Mouse (Mus musculus) kidney, postnatal 0 days (tissue): Measurements from ENCODE around the gene Oard1. TPM values are rescaled to one million over a fixed set of nuclear protein-coding genes. Genes with fewer than 3 reads are reported as not detected.
A peak's percentile ranks its signal among the peaks of the same experiment; 100 is the strongest.

ENCODE experiments used
- ATAC-seq: fragments of 200-750 bp; cut with Nextera tagmentation; replicated peaks from 2 replicates; pipeline ENCODE4 v1.8.0; 2017; ENCODE audit warnings: low read depth, moderate number of reproducible peaks, moderate TSS enrichment, moderate library complexity; ENCODE audit not compliant: low FRiP score
- DNase-seq: peaks from one replicate; pipeline ENCODE4 v3.0.0-alpha.2; 2016; ENCODE audit warnings: low spot score
- H3K27ac ChIP-seq: fragments of 300-500 bp; sonication (generic); 2 replicates; pipeline ENCODE4 v1.5.1; 2014; ENCODE audit warnings: mild to moderate bottlenecking
- H3K27me3 ChIP-seq: fragments of 300-500 bp; sonication (generic); 2 replicates; pipeline ENCODE4 v1.6.1; 2014; ENCODE audit warnings: low read length, mixed read lengths; ENCODE audit not compliant: insufficient read depth
- H3K36me3 ChIP-seq: fragments of 300-500 bp; sonication (generic); 2 replicates; pipeline ENCODE4 v1.6.1; 2014; ENCODE audit warnings: low read length, mixed read lengths; ENCODE audit not compliant: insufficient read depth
- H3K4me1 ChIP-seq: fragments of 300-500 bp; sonication (generic); replicated peaks from 2 replicates; pipeline ENCODE4 v1.6.1; 2014; ENCODE audit warnings: antibody characterized with exemption, low read length, mixed read lengths; ENCODE audit not compliant: insufficient read depth
- H3K4me2 ChIP-seq: fragments of 300-500 bp; sonication (generic); 2 replicates; pipeline ENCODE4 v1.6.1; 2014; ENCODE audit warnings: mild to moderate bottlenecking, low read length, moderate library complexity, mixed read lengths
- H3K4me3 ChIP-seq: fragments of 300-500 bp; sonication (generic); replicated peaks from 2 replicates; pipeline ENCODE4 v1.5.1; 2014; ENCODE audit warnings: low read depth, low read length
- H3K9ac ChIP-seq: fragments of 300-500 bp; sonication (generic); 2 replicates; pipeline ENCODE4 v1.6.1; 2014; ENCODE audit warnings: low read depth, low read length
- H3K9me3 ChIP-seq: fragments of 300-500 bp; sonication (generic); replicated peaks from 2 replicates; pipeline ENCODE4 v1.6.1; 2016; ENCODE audit warnings: low read length, inconsistent platforms, mixed read lengths
- CTCF ChIP-seq: IDR thresholded peaks from 2 replicates; pipeline ENCODE4 v1.5.1; 2016; ENCODE audit warnings: antibody characterized with exemption, low read depth, mild to moderate bottlenecking, moderate library complexity
- WGBS: fragments of 180-500 bp; shearing (Covaris S2); extraction: QIAGEN DNeasy Blood & Tissue Kit; methylation state at CpG from one replicate; pipeline ENCODE4 v1.1.7; 2014; 5-methylcytosine and 5-hydroxymethylcytosine counted together
- polyA plus RNA-seq: library from polyadenylated mRNA; unstranded; fragments of >200 nt; fragmentation: Nextera tagmentation; extraction: Ambion mirVana; gene quantifications from 2 replicates; pipeline ENCODE4 v1.2.1, GENCODE M21; 2015

Oard1 gene
- polyA plus RNA-seq, 1 experiment from 2014 or later: 82.6 TPM

GRCm38 (mm10) chr17:48407154-48407553 lies 2.7 kb upstream of the Oard1 start:
- Histone ChIP-seq H3K27ac (no peak overlapping the region), H3K4me3 (no peak overlapping the region), H3K4me2 (no peak overlapping the region), H3K9ac (no peak overlapping the region), H3K9me3 (no peaks in the 10 kb centered on the region), H3K4me1 (peaks cover 12% of the 10 kb centered on the region), H3K36me3 (0 out of 2 replicates have a peak, but pooled peaks cover 3% of the 10 kb centered on the region), H3K27me3 (no peaks in the 10 kb centered on the region)
- TF ChIP-seq CTCF: no peak
- ATAC-seq: no peak
- 81% methylated on average over 4 of the region's 4 CpGs for WGBS
- DNase-seq: no peak

- H3K4me1 ChIP-seq: peaks cover 12% of the 10 kb centered on the region
- H3K27ac ChIP-seq: peak overlapping the region; percentile 98
- DNase-seq (no peak), ATAC-seq (no peak)
- H3K4me3 ChIP-seq: peak overlapping the region; percentile 57
- 0 out of 2 replicates have a peak, but pooled peaks cover 9% of the 10 kb centered on the region for H3K36me3 ChIP-seq
- H3K4me2 ChIP-seq: peak overlapping the region; percentile 66
- H3K9me3 ChIP-seq: no peaks in the 10 kb centered on the region
- no peak for TF ChIP-seq CTCF
- peak overlapping the region; percentile 85 for H3K9ac ChIP-seq
- WGBS: 6% methylated on average over 8 of the region's 8 CpGs
- H3K27me3 ChIP-seq: no peaks in the 10 kb centered on the region
Observed at GRCm38 (mm10) chr17:48407910-48408525, 1.8 kb upstream of the Oard1 start.

DNA sequence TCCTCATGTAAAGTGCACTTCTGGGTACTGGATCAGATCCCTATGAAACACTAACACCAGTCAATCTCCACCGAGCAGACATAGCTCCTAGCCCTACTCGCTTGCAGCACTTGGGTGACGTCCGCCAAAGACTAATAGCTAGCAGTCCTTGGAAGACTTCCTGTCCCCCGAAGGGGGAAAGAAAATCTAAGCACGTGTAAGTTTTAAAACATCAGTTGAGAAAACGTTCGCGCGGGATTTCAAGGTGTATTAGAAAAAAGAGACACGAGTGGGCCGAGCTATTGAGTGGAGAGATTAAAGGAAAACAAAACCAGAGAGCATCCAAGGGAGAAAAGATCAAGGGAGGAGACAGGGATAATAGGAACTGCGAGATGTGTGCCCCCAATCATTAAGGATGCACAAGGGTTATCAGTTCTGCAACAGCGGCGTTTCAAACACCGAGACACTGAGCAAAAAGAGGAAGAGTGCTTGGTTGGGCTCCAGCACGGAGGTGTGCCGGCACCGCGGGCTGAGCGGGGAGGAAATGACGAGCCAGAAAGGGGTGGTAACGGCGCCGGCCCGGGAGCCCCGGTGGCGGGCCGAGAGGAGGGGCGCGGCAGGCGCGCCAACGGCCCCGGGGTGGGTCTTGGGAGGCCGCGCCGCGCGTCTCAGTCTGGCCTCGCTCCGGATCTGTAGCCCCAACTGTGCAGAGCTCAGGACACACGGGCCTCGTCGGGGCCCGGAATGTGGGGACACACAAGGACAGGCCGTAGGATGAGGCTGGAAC lies 1.1 kb upstream of the Oard1 start:
- ATAC-seq: peak; percentile 48
- under 1% methylated on average over 47 of the region's 47 CpGs for WGBS
- H3K27me3 ChIP-seq: no peaks in the 10 kb centered on the region

GRCm38 (mm10) chr17:48410299-48410785 lies 528 bp downstream of the Oard1 start:
- DNase-seq (peak; percentile 73), ATAC-seq (peak; percentile 2; the same call in 1 of the 2 replicates)

More for the DNA sequence above, 1.1 kb upstream of the Oard1 start:
- H3K27ac ChIP-seq: peak overlapping the region; percentile 98
- H3K9ac ChIP-seq: peak overlapping the region; percentile 85
- H3K4me1 ChIP-seq: peaks cover 12% of the 10 kb centered on the region
- H3K36me3 ChIP-seq: 0 out of 2 replicates have a peak, but pooled peaks cover 9% of the 10 kb centered on the region
- peak overlapping the region; percentile 66 for H3K4me2 ChIP-seq
- H3K9me3 ChIP-seq: no peaks in the 10 kb centered on the region
- DNase-seq: peak; percentile 84
- TF ChIP-seq CTCF: no peak
- peak overlapping the region; percentile 57 for H3K4me3 ChIP-seq

GRCm38 (mm10) chr17:48411241-48411640 lies 1.4 kb downstream of the Oard1 start:
- Histone ChIP-seq H3K9ac (peak overlapping the region; percentile 79; the same call in 1 of the 2 replicates), H3K4me2 (peak overlapping the region; percentile 76), H3K27me3 (no peaks in the 10 kb centered on the region), H3K36me3 (peaks cover 22% of the 10 kb centered on the region; the same call in 1 of the 2 replicates), H3K4me3 (peak overlapping the region; percentile 68), H3K9me3 (no peaks in the 10 kb centered on the region), H3K27ac (peak overlapping the region; percentile 98), H3K4me1 (peaks cover 12% of the 10 kb centered on the region)
- DNase-seq (peak; percentile 46), ATAC-seq (no peak)
- 24% methylated on average over 8 of the region's 8 CpGs for WGBS
- no peak for TF ChIP-seq CTCF

More at GRCm38 (mm10) chr17:48410299-48410785, 528 bp downstream of the Oard1 start:
- H3K4me2 ChIP-seq: peak overlapping the region; percentile 76
- peak overlapping the region; percentile 98 for H3K27ac ChIP-seq
- H3K9ac ChIP-seq: peak overlapping the region; percentile 79
- no peak for TF ChIP-seq CTCF
- H3K9me3 ChIP-seq: no peaks in the 10 kb centered on the region
- H3K36me3 ChIP-seq: peaks cover 20% of the 10 kb centered on the region; the same call in 1 of the 2 replicates
- H3K4me3 ChIP-seq: peak overlapping the region; percentile 68
- WGBS: under 1% methylated on average over 13 of the region's 13 CpGs
- peaks cover 12% of the 10 kb centered on the region for H3K4me1 ChIP-seq
- no peaks in the 10 kb centered on the region for H3K27me3 ChIP-seq

GRCm38 (mm10) chr17:48416011-48416410 lies 6.2 kb downstream of the Oard1 start:
- H3K9ac ChIP-seq: no peak overlapping the region
- WGBS: 66% methylated on average over 7 of the region's 7 CpGs
- no peak for DNase-seq
- H3K36me3 ChIP-seq: peaks cover 22% of the 10 kb centered on the region; the same call in 1 of the 2 replicates
- H3K27me3 ChIP-seq: no peaks in the 10 kb centered on the region
- H3K4me1 ChIP-seq: peaks cover 15% of the 10 kb centered on the region
- H3K27ac ChIP-seq: no peak overlapping the region
- no peak for ATAC-seq
- no peak overlapping the region for H3K4me2 ChIP-seq
- no peak overlapping the region for H3K4me3 ChIP-seq
- no peaks in the 10 kb centered on the region for H3K9me3 ChIP-seq
- no peak for TF ChIP-seq CTCF
